Mouse (Mus musculus): ENCODE results near the gene Nrap. TPM values are rescaled to one million over a fixed set of nuclear protein-coding genes. Genes with fewer than 3 reads are reported as not detected.

Nrap gene
- polyA plus RNA-seq, 1 experiment from 2014 or later: 0.32 TPM

GRCm38 (mm10) chr19:56373246-56373645 is 16.6 kb downstream of the Nrap start:
- Histone ChIP-seq H3K9ac (ENCODE audit: low read depth, low read length) (no peak overlapping the region), H3K27me3 (ENCODE audit: control insufficient read depth, insufficient read depth, low read depth, low read length) (no peaks in the 10 kb centered on the region), H3K4me3 (ENCODE audit: low read depth, low read length) (no peak overlapping the region), H3K4me1 (ENCODE audit: control insufficient read depth, low read depth, low read length) (peaks cover 1% of the 10 kb centered on the region), H3K9me3 (replicated peaks; ENCODE audit: control insufficient read depth, low read length) (no peaks in the 10 kb centered on the region), H3K36me3 (ENCODE audit: control insufficient read depth, insufficient read depth) (no peaks in the 10 kb centered on the region), H3K4me2 (ENCODE audit: low read depth, low read length) (no peak overlapping the region), H3K27ac (ENCODE audit: low read length) (no peak overlapping the region)
- ATAC-seq (ENCODE audit: low read depth): no peak
- WGBS (ENCODE audit: insufficient replicate concordance): 66% methylated on average over 5 of the region's 5 CpGs

GRCm38 (mm10) chr19:56372226-56372625 is 17.6 kb downstream of the Nrap start:
- Histone ChIP-seq H3K4me2 (ENCODE audit: low read depth, low read length) (no peak overlapping the region), H3K4me1 (ENCODE audit: control insufficient read depth, low read depth, low read length) (no peaks in the 10 kb centered on the region), H3K27me3 (ENCODE audit: control insufficient read depth, insufficient read depth, low read depth, low read length) (no peaks in the 10 kb centered on the region), H3K36me3 (ENCODE audit: control insufficient read depth, insufficient read depth) (no peaks in the 10 kb centered on the region), H3K4me3 (ENCODE audit: low read depth, low read length) (no peak overlapping the region), H3K9ac (ENCODE audit: low read depth, low read length) (no peak overlapping the region), H3K9me3 (replicated peaks; ENCODE audit: control insufficient read depth, low read length) (no peaks in the 10 kb centered on the region), H3K27ac (ENCODE audit: low read length) (no peak overlapping the region)
- 75% methylated on average over 7 of the region's 7 CpGs for WGBS (ENCODE audit: insufficient replicate concordance)
- ATAC-seq (ENCODE audit: low read depth): no peak

GRCm38 (mm10) chr19:56370389-56371150 is 19.3 kb downstream of the Nrap start:
- H3K4me1 ChIP-seq (ENCODE audit: control insufficient read depth, low read depth, low read length): no peaks in the 10 kb centered on the region
- ATAC-seq (ENCODE audit: low read depth): no peak
- H3K27ac ChIP-seq (ENCODE audit: low read length): no peak overlapping the region
- no peak overlapping the region for H3K9ac ChIP-seq (ENCODE audit: low read depth, low read length)
- 45% methylated on average over 6 of the region's 6 CpGs for WGBS (ENCODE audit: insufficient replicate concordance)
- H3K36me3 ChIP-seq (ENCODE audit: control insufficient read depth, insufficient read depth): no peaks in the 10 kb centered on the region
- H3K4me3 ChIP-seq (ENCODE audit: low read depth, low read length): no peak overlapping the region
- no peaks in the 10 kb centered on the region for H3K9me3 ChIP-seq (replicated peaks; ENCODE audit: control insufficient read depth, low read length)
- H3K27me3 ChIP-seq (ENCODE audit: control insufficient read depth, insufficient read depth, low read depth, low read length): no peaks in the 10 kb centered on the region
- H3K4me2 ChIP-seq (ENCODE audit: low read depth, low read length): no peak overlapping the region

- no peaks in the 10 kb centered on the region for H3K4me1 ChIP-seq (ENCODE audit: control insufficient read depth, low read depth, low read length)
- H3K9ac ChIP-seq (ENCODE audit: low read depth, low read length): no peak overlapping the region
- 62% methylated on average over 7 of the region's 7 CpGs for WGBS (ENCODE audit: insufficient replicate concordance)
- no peaks in the 10 kb centered on the region for H3K27me3 ChIP-seq (ENCODE audit: control insufficient read depth, insufficient read depth, low read depth, low read length)
- H3K9me3 ChIP-seq (replicated peaks; ENCODE audit: control insufficient read depth, low read length): no peaks in the 10 kb centered on the region
- ATAC-seq (ENCODE audit: low read depth): no peak
- H3K4me3 ChIP-seq (ENCODE audit: low read depth, low read length): no peak overlapping the region
- H3K36me3 ChIP-seq (ENCODE audit: control insufficient read depth, insufficient read depth): no peaks in the 10 kb centered on the region
- H3K4me2 ChIP-seq (ENCODE audit: low read depth, low read length): no peak overlapping the region
- no peak overlapping the region for H3K27ac ChIP-seq (ENCODE audit: low read length)
Observed at GRCm38 (mm10) chr19:56368912-56369311, 20.9 kb downstream of the Nrap start.

GRCm38 (mm10) chr19:56367778-56368177 is 22.1 kb downstream of the Nrap start:
- no peak overlapping the region for H3K4me3 ChIP-seq (ENCODE audit: low read depth, low read length)
- no peaks in the 10 kb centered on the region for H3K4me1 ChIP-seq (ENCODE audit: control insufficient read depth, low read depth, low read length)
- no peaks in the 10 kb centered on the region for H3K9me3 ChIP-seq (replicated peaks; ENCODE audit: control insufficient read depth, low read length)
- no peak overlapping the region for H3K9ac ChIP-seq (ENCODE audit: low read depth, low read length)
- no peaks in the 10 kb centered on the region for H3K27me3 ChIP-seq (ENCODE audit: control insufficient read depth, insufficient read depth, low read depth, low read length)
- 65% methylated on average over 7 of the region's 7 CpGs for WGBS (ENCODE audit: insufficient replicate concordance)
- no peak overlapping the region for H3K27ac ChIP-seq (ENCODE audit: low read length)
- no peaks in the 10 kb centered on the region for H3K36me3 ChIP-seq (ENCODE audit: control insufficient read depth, insufficient read depth)
- H3K4me2 ChIP-seq (ENCODE audit: low read depth, low read length): no peak overlapping the region
- no peak for ATAC-seq (ENCODE audit: low read depth)

- Histone ChIP-seq H3K4me2 (ENCODE audit: low read depth, low read length) (no peak overlapping the region), H3K4me3 (ENCODE audit: low read depth, low read length) (no peak overlapping the region), H3K9ac (ENCODE audit: low read depth, low read length) (no peak overlapping the region), H3K4me1 (ENCODE audit: control insufficient read depth, low read depth, low read length) (no peaks in the 10 kb centered on the region), H3K27ac (ENCODE audit: low read length) (no peak overlapping the region), H3K27me3 (ENCODE audit: control insufficient read depth, insufficient read depth, low read depth, low read length) (no peaks in the 10 kb centered on the region), H3K9me3 (replicated peaks; ENCODE audit: control insufficient read depth, low read length) (no peaks in the 10 kb centered on the region), H3K36me3 (ENCODE audit: control insufficient read depth, insufficient read depth) (no peaks in the 10 kb centered on the region)
- no peak for ATAC-seq (ENCODE audit: low read depth)
- WGBS (ENCODE audit: insufficient replicate concordance): 70% methylated on average over 9 of the region's 9 CpGs
Observed at GRCm38 (mm10) chr19:56366625-56367024, 23.2 kb downstream of the Nrap start.

GRCm38 (mm10) chr19:56366168-56366567 is 23.7 kb downstream of the Nrap start:
- Histone ChIP-seq H3K4me1 (ENCODE audit: control insufficient read depth, low read depth, low read length) (no peaks in the 10 kb centered on the region), H3K27me3 (ENCODE audit: control insufficient read depth, insufficient read depth, low read depth, low read length) (no peaks in the 10 kb centered on the region), H3K4me2 (ENCODE audit: low read depth, low read length) (no peak overlapping the region), H3K36me3 (ENCODE audit: control insufficient read depth, insufficient read depth) (no peaks in the 10 kb centered on the region), H3K4me3 (ENCODE audit: low read depth, low read length) (no peak overlapping the region), H3K27ac (ENCODE audit: low read length) (no peak overlapping the region), H3K9ac (ENCODE audit: low read depth, low read length) (no peak overlapping the region), H3K9me3 (replicated peaks; ENCODE audit: control insufficient read depth, low read length) (no peaks in the 10 kb centered on the region)
- ATAC-seq (ENCODE audit: low read depth): no peak
- WGBS (ENCODE audit: insufficient replicate concordance): 67% methylated on average over 11 of the region's 11 CpGs

GRCm38 (mm10) chr19:56364563-56364962 is 25.3 kb downstream of the Nrap start:
- Histone ChIP-seq H3K4me2 (ENCODE audit: low read depth, low read length) (no peak overlapping the region), H3K4me1 (ENCODE audit: control insufficient read depth, low read depth, low read length) (no peaks in the 10 kb centered on the region), H3K36me3 (ENCODE audit: control insufficient read depth, insufficient read depth) (no peaks in the 10 kb centered on the region), H3K4me3 (ENCODE audit: low read depth, low read length) (no peak overlapping the region), H3K9ac (ENCODE audit: low read depth, low read length) (no peak overlapping the region), H3K27me3 (ENCODE audit: control insufficient read depth, insufficient read depth, low read depth, low read length) (no peaks in the 10 kb centered on the region), H3K27ac (ENCODE audit: low read length) (no peak overlapping the region), H3K9me3 (replicated peaks; ENCODE audit: control insufficient read depth, low read length) (no peaks in the 10 kb centered on the region)
- no peak for ATAC-seq (ENCODE audit: low read depth)
- WGBS (ENCODE audit: insufficient replicate concordance): 75% methylated on average over 8 of the region's 8 CpGs

- no peak overlapping the region for H3K9ac ChIP-seq (ENCODE audit: low read depth, low read length)
- H3K4me2 ChIP-seq (ENCODE audit: low read depth, low read length): no peak overlapping the region
- H3K36me3 ChIP-seq (ENCODE audit: control insufficient read depth, insufficient read depth): no peaks in the 10 kb centered on the region
- no peak overlapping the region for H3K27ac ChIP-seq (ENCODE audit: low read length)
- H3K27me3 ChIP-seq (ENCODE audit: control insufficient read depth, insufficient read depth, low read depth, low read length): no peaks in the 10 kb centered on the region
- H3K4me3 ChIP-seq (ENCODE audit: low read depth, low read length): no peak overlapping the region
- WGBS (ENCODE audit: insufficient replicate concordance): 51% methylated on average over 15 of the region's 15 CpGs
- no peaks in the 10 kb centered on the region for H3K9me3 ChIP-seq (replicated peaks; ENCODE audit: control insufficient read depth, low read length)
- H3K4me1 ChIP-seq (ENCODE audit: control insufficient read depth, low read depth, low read length): no peaks in the 10 kb centered on the region
- ATAC-seq (ENCODE audit: low read depth): no peak
Observed at GRCm38 (mm10) chr19:56363721-56364460, 25.9 kb downstream of the Nrap start.
